Mouse (Mus musculus) ES-E14 (cell line): Measurements from ENCODE around the gene Tmem141. TPM values are rescaled to one million over a fixed set of nuclear protein-coding genes. Genes with fewer than 3 reads are reported as not detected.

Experiments
- DNase-seq: peaks from one replicate; pipeline ENCODE4 v3.0.0-alpha.2; 2013; ENCODE audit warnings: low read depth, low spot score
- H3K27ac ChIP-seq: 2 replicates; pipeline ENCODE4 v1.5.1; 2012; ENCODE audit warnings: low read depth, mild to moderate bottlenecking, low read length, moderate library complexity, mixed read lengths; ENCODE audit not compliant: poor library complexity, insufficient read depth, severe bottlenecking
- H3K36me3 ChIP-seq: 2 replicates; pipeline ENCODE4 v1.6.1; 2012; ENCODE audit warnings: mild to moderate bottlenecking, low read length, moderate library complexity, mixed read lengths; ENCODE audit not compliant: control insufficient read depth, poor library complexity, insufficient read depth, severe bottlenecking
- H3K4me1 ChIP-seq, 2 experiments: fragments of 150-350 bp in 1 of 2; sonication (generic) in 1 of 2; 2 replicates each; pipeline ENCODE4 v1.6.1; 2012; ENCODE audit warnings: low read length in 2 of 2, mild to moderate bottlenecking in 1 of 2, mixed read lengths in 1 of 2; ENCODE audit not compliant: control insufficient read depth in 2 of 2, insufficient read depth in 2 of 2, poor library complexity in 1 of 2
- H3K4me3 ChIP-seq, 2 experiments: fragments of 150-350 bp in 1 of 2; sonication (generic) in 1 of 2; 2 replicates each; pipeline ENCODE4 v1.5.1; 2012; ENCODE audit warnings: low read length in 2 of 2, low read depth in 1 of 2, mild to moderate bottlenecking in 1 of 2, mixed read lengths in 1 of 2; ENCODE audit not compliant: insufficient read depth in 1 of 2, poor library complexity in 1 of 2, severe bottlenecking in 1 of 2
- H3K9ac ChIP-seq: 2 replicates; pipeline ENCODE4 v1.6.1; 2012; ENCODE audit warnings: low read depth, mild to moderate bottlenecking, low read length, mixed read lengths; ENCODE audit not compliant: poor library complexity, insufficient read depth, severe bottlenecking
- H3K9me3 ChIP-seq: fragments of 150-350 bp; sonication (generic); 2 replicates; pipeline ENCODE4 v1.6.1; 2012; ENCODE audit warnings: low read depth, mild to moderate bottlenecking, low read length; ENCODE audit not compliant: control insufficient read depth, insufficient read depth
- CHD2 ChIP-seq: IDR thresholded peaks from 2 replicates; pipeline ENCODE4 v1.6.1; 2014; ENCODE audit warnings: mild to moderate bottlenecking, low read depth, low read length, inconsistent platforms
- HCFC1 ChIP-seq: IDR thresholded peaks from 2 replicates; pipeline ENCODE4 v1.6.1; 2012; ENCODE audit warnings: low read length, inconsistent platforms, borderline replicate concordance; ENCODE audit not compliant: insufficient read depth
- MAFK ChIP-seq: IDR thresholded peaks from 2 replicates; pipeline ENCODE4 v1.6.1; 2014; ENCODE audit warnings: mild to moderate bottlenecking, low read depth, low read length, inconsistent platforms; ENCODE audit not compliant: insufficient read depth
- ZC3H11A ChIP-seq: IDR thresholded peaks from 2 replicates; pipeline ENCODE4 v1.6.1; 2012; ENCODE audit warnings: low read depth, mild to moderate bottlenecking, inconsistent platforms, low read length, borderline replicate concordance
- ZNF384 ChIP-seq: IDR thresholded peaks from 2 replicates; pipeline ENCODE4 v1.6.1; 2012; ENCODE audit warnings: low read depth, low read length, inconsistent platforms
- in situ Hi-C, 2 experiments: fragments of 600-800 bp; cut with MboI; formaldehyde crosslinking; loops; one replicate each; pipeline ENCODE4 v1.15.1; 2025; ENCODE audit warnings: low sequenced_read_pairs in 2 of 2, inconsistent platforms in 1 of 2; ENCODE audit not compliant: unreplicated experiment in 2 of 2
- total RNA-seq: library from RNA; depleted of rRNA; stranded (reverse); fragments of 300-350 nt; gene quantifications from 2 replicates; pipeline ENCODE4 v1.2.3, GENCODE M21; 2012

Gene Tmem141
- total RNA-seq, 1 experiment, result 6.7 TPM

GRCm38 (mm10) chr2:25661245-25661970 is 39.6 kb upstream of the Tmem141 start:
- Histone ChIP-seq H3K4me1 (no peaks in the 10 kb centered on the region), H3K36me3 (no peaks in the 10 kb centered on the region), H3K9ac (no peak overlapping the region), H3K27ac (no peak overlapping the region), H3K4me3 (no peak overlapping the region), H3K9me3 (no peaks in the 10 kb centered on the region)
- no peak for DNase-seq
- in situ Hi-C loops, result no loop called here
- no peak for TF ChIP-seq HCFC1
- TF ChIP-seq ZNF384, result no peak
- no peak for TF ChIP-seq CHD2
- no peak for TF ChIP-seq ZC3H11A

- in situ Hi-C loops, result no loop called here
Observed at GRCm38 (mm10) chr2:25660279-25660678, 38.5 kb upstream of the Tmem141 start.

GRCm38 (mm10) chr2:25657652-25658051 is 35.8 kb upstream of the Tmem141 start, which contains the start of gene Lcn5:
Gene Lcn5 (plus strand): TSS chr2:25657952.
- no peaks in the 10 kb centered on the region for H3K4me1 ChIP-seq
- no peak for DNase-seq
- no peak within 1 kb of the TSS for H3K9ac ChIP-seq
- in situ Hi-C loops, result no loop called here
- H3K36me3 ChIP-seq, result no peaks in the 10 kb centered on the region
- no peak for TF ChIP-seq CHD2
- TF ChIP-seq ZC3H11A, result no peak
- TF ChIP-seq ZNF384, result no peak
- TF ChIP-seq MAFK, result no peak
- TF ChIP-seq HCFC1, result no peak
- no peak within 1 kb of the TSS for H3K4me3 ChIP-seq
- H3K27ac ChIP-seq, result no peak within 1 kb of the TSS
- no peaks in the 10 kb centered on the region for H3K9me3 ChIP-seq

More at GRCm38 (mm10) chr2:25660279-25660678, 38.5 kb upstream of the Tmem141 start:
- H3K4me3 ChIP-seq, result no peak overlapping the region
- H3K9me3 ChIP-seq, result no peaks in the 10 kb centered on the region
- TF ChIP-seq ZNF384 (no peak), CHD2 (no peak), ZC3H11A (no peak), MAFK (no peak), HCFC1 (no peak)
- no peaks in the 10 kb centered on the region for H3K4me1 ChIP-seq
- no peaks in the 10 kb centered on the region for H3K36me3 ChIP-seq
- no peak overlapping the region for H3K27ac ChIP-seq
- no peak overlapping the region for H3K9ac ChIP-seq
- no peak for DNase-seq

GRCm38 (mm10) chr2:25657246-25657645 is 35.4 kb upstream of the Tmem141 start:
- Histone ChIP-seq H3K4me1 (no peaks in the 10 kb centered on the region), H3K4me3 (no peak overlapping the region), H3K27ac (no peak overlapping the region), H3K36me3 (no peaks in the 10 kb centered on the region), H3K9ac (no peak overlapping the region), H3K9me3 (no peaks in the 10 kb centered on the region)
- TF ChIP-seq MAFK (no peak), ZC3H11A (no peak), HCFC1 (no peak), ZNF384 (no peak), CHD2 (no peak)
- DNase-seq, result no peak
- in situ Hi-C loops, result no loop called here
